9 mouse cellular contexts compared by ENCODE assay signal in genomic region chr10:61965386-61965841, GRCm38 (mm10). TPM values are rescaled to one million over a fixed set of nuclear protein-coding genes. Genes with fewer than 3 reads are reported as not detected.
DNase-seq lines count a peak whose midpoint lies in the region; ATAC-seq lines count a peak whose summit lies in the region.
"Had no signal": no experiment of that assay in that cellular context is flagged by ENCODE, and none has a peak within 500 bp of the region (broad histone marks: within the 10 kb centered on the region; RNA-seq: fewer than 3 reads in every experiment).

No protein-coding gene starts in this region.

- peak overlapping the region; percentile 39 to 40 for H3K27ac ChIP-seq in heart, embryonic 14.5 days (replicated peaks in 1 of 2; ENCODE audit: control insufficient read depth in 1 of 2, insufficient read depth in 1 of 2, low read depth in 2 of 2, low read length in 2 of 2)
- no peak overlapping the region for H3K27ac ChIP-seq in neural tube, embryonic 12.5 days
- H3K27ac ChIP-seq in neural tube, embryonic 15.5 days (replicated peaks) = no peak overlapping the region
- no peak overlapping the region for H3K27ac ChIP-seq in hindbrain, embryonic 13.5 days

- peak overlapping the region; percentile 1; the same call in 1 of the 2 replicates for H3K4me2 ChIP-seq in heart, embryonic 14.5 days (ENCODE audit: low read length)
- H3K4me2 ChIP-seq in neural tube, embryonic 12.5 days (replicated peaks) = 0 out of 2 replicates have a peak overlapping the region, but pooled peaks have one; percentile 7
- no peak overlapping the region for H3K4me2 ChIP-seq in neural tube, embryonic 15.5 days
- no peak overlapping the region for H3K4me2 ChIP-seq in hindbrain, embryonic 13.5 days

- H3K4me1 ChIP-seq in heart, embryonic 14.5 days (ENCODE audit: control insufficient read depth in 2 of 2, insufficient read depth in 2 of 2, low read length in 2 of 2) = peaks cover 26 to 31% of the 10 kb centered on the region in 2 experiments
- H3K4me1 ChIP-seq in neural tube, embryonic 12.5 days = peaks cover 9% of the 10 kb centered on the region
- H3K4me1 ChIP-seq in neural tube, embryonic 15.5 days = peaks cover 6% of the 10 kb centered on the region; the same call in 1 of the 2 replicates
- peaks cover 6% of the 10 kb centered on the region for H3K4me1 ChIP-seq in hindbrain, embryonic 13.5 days (replicated peaks)

- no peak overlapping the region for H3K4me3 ChIP-seq in heart, embryonic 14.5 days (ENCODE audit: control insufficient read depth in 1 of 2, insufficient read depth in 1 of 2, low read depth in 1 of 2, low read length in 2 of 2)
- no peak overlapping the region for H3K4me3 ChIP-seq in neural tube, embryonic 12.5 days
- no peak overlapping the region for H3K4me3 ChIP-seq in neural tube, embryonic 15.5 days (replicated peaks)
- H3K4me3 ChIP-seq in hindbrain, embryonic 13.5 days = no peak overlapping the region

- 4% methylated on average over 7 of the region's 7 CpGs for WGBS in heart, embryonic 14.5 days
- WGBS in neural tube, embryonic 12.5 days = 20% methylated on average over 7 of the region's 7 CpGs
- 11% methylated on average over 7 of the region's 7 CpGs for WGBS in neural tube, embryonic 15.5 days
- WGBS in hindbrain, embryonic 13.5 days = 32% methylated on average over 7 of the region's 7 CpGs

- no peaks in the 10 kb centered on the region for H3K9me3 ChIP-seq in heart, embryonic 14.5 days (ENCODE audit: control insufficient read depth, low read length)
- H3K9me3 ChIP-seq in neural tube, embryonic 12.5 days = no peaks in the 10 kb centered on the region
- no peaks in the 10 kb centered on the region for H3K9me3 ChIP-seq in neural tube, embryonic 15.5 days (replicated peaks)
- H3K9me3 ChIP-seq in hindbrain, embryonic 13.5 days = no peaks in the 10 kb centered on the region

- no peak for DNase-seq in heart, adult 11 months
- no peak for DNase-seq in adrenal gland, postnatal 36 days
- DNase-seq in thymus, postnatal 4 days = no peak
- no peak for DNase-seq in layer of hippocampus, postnatal 10 days (ENCODE audit: low spot score in 2 of 2)
- DNase-seq: adrenal gland, postnatal 14 days had no signal

- no peaks in the 10 kb centered on the region for H3K36me3 ChIP-seq in heart, embryonic 14.5 days (ENCODE audit: control insufficient read depth, insufficient read depth, low read length)
- H3K36me3 ChIP-seq in neural tube, embryonic 12.5 days = no peaks in the 10 kb centered on the region
- no peaks in the 10 kb centered on the region for H3K36me3 ChIP-seq in neural tube, embryonic 15.5 days
- H3K36me3 ChIP-seq in hindbrain, embryonic 13.5 days = no peaks in the 10 kb centered on the region

- peak; percentile 57; the same call in 1 of the 2 replicates for ATAC-seq in heart, embryonic 14.5 days (ENCODE audit: insufficient number of reproducible peaks, insufficient read depth, low FRiP score, low read depth)
- peak; percentile 53; the same call in 1 of the 2 replicates for ATAC-seq in neural tube, embryonic 12.5 days (ENCODE audit: low FRiP score, low read depth)
- no peak for ATAC-seq in neural tube, embryonic 15.5 days (ENCODE audit: low FRiP score)
- peak; percentile 43; the same call in 1 of the 2 replicates for ATAC-seq in hindbrain, embryonic 13.5 days (ENCODE audit: low FRiP score)

- H3K27me3 ChIP-seq in heart, embryonic 14.5 days (ENCODE audit: control insufficient read depth, insufficient read depth, low read length) = no peaks in the 10 kb centered on the region
- H3K27me3 ChIP-seq in neural tube, embryonic 12.5 days (replicated peaks) = no peaks in the 10 kb centered on the region
- no peaks in the 10 kb centered on the region for H3K27me3 ChIP-seq in neural tube, embryonic 15.5 days (replicated peaks)
- H3K27me3 ChIP-seq in hindbrain, embryonic 13.5 days = no peaks in the 10 kb centered on the region

- no peak overlapping the region for H3K9ac ChIP-seq in heart, embryonic 14.5 days (ENCODE audit: low read length)
- H3K9ac ChIP-seq in neural tube, embryonic 12.5 days = no peak overlapping the region
- H3K9ac ChIP-seq in neural tube, embryonic 15.5 days (replicated peaks) = no peak overlapping the region
- no peak overlapping the region for H3K9ac ChIP-seq in hindbrain, embryonic 13.5 days

RNA-seq across cellular contexts. Expression of gene Col13a1, which starts 13.5 kb away (rescaled TPM):
- 6.3 and 9.5 TPM in 2 replicates for polyA plus RNA-seq in heart, embryonic 14.5 days (2014; fragmentation: Nextera tagmentation; extraction: Ambion mirVana)
- polyA plus RNA-seq in neural tube, embryonic 12.5 days (2016; fragmentation: Nextera tagmentation; extraction: Ambion mirVana) = 2.9 and 3.5 TPM in 2 replicates
- polyA plus RNA-seq in neural tube, embryonic 15.5 days (2015; fragmentation: Nextera tagmentation; extraction: Ambion mirVana) = 3.5 and 4.3 TPM in 2 replicates
- 2.4 and 3.1 TPM in 2 replicates for polyA plus RNA-seq in hindbrain, embryonic 13.5 days (2015; fragmentation: Nextera tagmentation; extraction: Ambion mirVana)
- total RNA-seq in adrenal gland, postnatal 36 days (2021) = 10 to 100 TPM in 1 of 2 experiments, 1 to 10 TPM in 1; 5.3 to 11.1 TPM
- 1 to 10 TPM; 2.5 to 2.7 TPM for total RNA-seq in layer of hippocampus, postnatal 10 days (2021)

Comparison
In these comparisons a context has a peak if more than half of its experiments do, and no peak if none do; other contexts are left out.
1. H3K4me2 ChIP-seq: peak in heart, embryonic 14.5 days (single experiment) and neural tube, embryonic 12.5 days (single experiment); none in neural tube, embryonic 15.5 days (single experiment) and hindbrain, embryonic 13.5 days (single experiment).
2. H3K27ac ChIP-seq: peak in heart, embryonic 14.5 days (2 of 2); none in neural tube, embryonic 12.5 days (single experiment), neural tube, embryonic 15.5 days (single experiment) and hindbrain, embryonic 13.5 days (single experiment).